Mouse (Mus musculus) embryonic facial prominence, embryonic 13.5 days (tissue): ENCODE measurements at regions not wholly inside any gene's neighbourhood (a gene's known extent, or its start where the extent isn't known, plus 50 kb on each side); places are given as distances from the start of the nearest gene placed in this dataset.
A peak's percentile ranks its signal among the peaks of the same experiment; 100 is the strongest.

Experiments
- ATAC-seq: fragments of 200-750 bp; cut with Nextera tagmentation; 2 replicates; pipeline ENCODE4 v1.8.0; 2017; ENCODE audit warnings: low read depth; ENCODE audit not compliant: insufficient number of reproducible peaks, insufficient read depth, low FRiP score, low TSS enrichment
- H3K27ac ChIP-seq: fragments of 300-500 bp; sonication (generic); 2 replicates; pipeline ENCODE4 v1.5.1; 2015; ENCODE audit warnings: moderate library complexity, mild to moderate bottlenecking, inconsistent platforms
- H3K27me3 ChIP-seq: fragments of 300-500 bp; sonication (generic); 2 replicates; pipeline ENCODE4 v1.6.1; 2015; ENCODE audit warnings: mild to moderate bottlenecking, inconsistent platforms
- H3K36me3 ChIP-seq: fragments of 300-500 bp; sonication (generic); 2 replicates; pipeline ENCODE4 v1.6.1; 2015; ENCODE audit warnings: mild to moderate bottlenecking, inconsistent platforms
- H3K4me1 ChIP-seq: fragments of 300-500 bp; sonication (generic); 2 replicates; pipeline ENCODE4 v1.6.1; 2015; ENCODE audit warnings: inconsistent platforms
- H3K4me2 ChIP-seq: fragments of 300-500 bp; sonication (generic); 2 replicates; pipeline ENCODE4 v1.6.1; 2015; ENCODE audit warnings: moderate library complexity, mild to moderate bottlenecking, inconsistent platforms
- H3K4me3 ChIP-seq: fragments of 300-500 bp; sonication (generic); 2 replicates; pipeline ENCODE4 v1.5.1; 2015; ENCODE audit warnings: mild to moderate bottlenecking, inconsistent platforms
- H3K9ac ChIP-seq: fragments of 300-500 bp; sonication (generic); 2 replicates; pipeline ENCODE4 v1.6.1; 2015; ENCODE audit warnings: mild to moderate bottlenecking, inconsistent platforms
- H3K9me3 ChIP-seq: fragments of 300-500 bp; sonication (generic); 2 replicates; pipeline ENCODE4 v1.6.1; 2016; ENCODE audit warnings: inconsistent platforms
- WGBS: fragments of 180-500 bp; shearing (Covaris S2); methylation state at CpG from one replicate; pipeline ENCODE4 v1.1.7; 2015; ENCODE audit warnings: mixed read lengths; 5-methylcytosine and 5-hydroxymethylcytosine counted together

DNA sequence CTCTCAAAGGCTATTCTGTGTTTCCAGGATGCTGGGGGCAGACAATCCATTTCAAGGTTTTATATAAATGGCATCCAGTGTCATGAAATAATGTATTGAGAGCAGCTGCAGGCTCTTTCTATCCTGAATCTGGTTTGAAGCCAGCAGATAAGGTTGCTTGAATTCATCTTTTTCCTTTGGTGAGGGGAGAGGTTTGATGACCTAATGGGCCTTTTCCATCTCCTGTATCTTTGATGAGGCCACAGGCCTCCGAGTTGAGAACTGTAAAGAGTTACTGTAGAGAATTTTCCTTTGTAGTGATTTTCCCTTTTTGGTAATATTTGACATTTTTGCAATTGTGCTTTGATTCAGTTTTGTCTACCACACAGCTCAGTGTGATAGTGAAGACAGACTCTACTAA lies 458.8 kb upstream of the 1700008P02Rik start:
- ATAC-seq = no peak
- Histone ChIP-seq H3K9ac (no peak overlapping the region), H3K27me3 (no peaks in the 10 kb centered on the region), H3K36me3 (no peaks in the 10 kb centered on the region), H3K9me3 (no peaks in the 10 kb centered on the region), H3K4me2 (no peak overlapping the region), H3K4me1 (no peaks in the 10 kb centered on the region), H3K4me3 (no peak overlapping the region), H3K27ac (no peak overlapping the region)
- 73% methylated on average over 1 of the region's 1 CpGs for WGBS

DNA sequence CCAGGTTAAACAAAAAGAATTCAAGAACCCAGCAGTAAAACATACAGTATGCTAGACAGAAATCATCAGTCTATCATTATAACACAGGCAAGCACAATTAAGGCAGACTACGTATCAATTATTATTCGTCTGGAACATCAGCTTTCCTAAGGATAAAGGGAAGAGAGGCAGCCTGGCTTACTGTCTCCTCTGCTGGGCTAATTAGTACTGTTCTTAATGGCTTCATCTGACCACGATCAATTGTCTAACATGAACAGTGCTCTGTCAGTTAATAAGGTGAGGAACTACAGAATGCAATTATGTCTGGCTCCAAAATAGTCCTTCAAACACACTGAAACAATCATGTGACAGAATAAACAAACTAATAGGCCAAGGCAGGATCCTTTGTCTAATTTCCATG lies 456.6 kb upstream of the 1700008P02Rik start:
- H3K9ac ChIP-seq = no peak overlapping the region
- no peaks in the 10 kb centered on the region for H3K36me3 ChIP-seq
- no peak overlapping the region for H3K4me2 ChIP-seq
- H3K9me3 ChIP-seq = no peaks in the 10 kb centered on the region
- no peak overlapping the region for H3K4me3 ChIP-seq
- no peaks in the 10 kb centered on the region for H3K27me3 ChIP-seq
- no peak for ATAC-seq
- WGBS = 69% methylated on average over 3 of the region's 3 CpGs
- H3K27ac ChIP-seq = no peak overlapping the region
- no peaks in the 10 kb centered on the region for H3K4me1 ChIP-seq

DNA sequence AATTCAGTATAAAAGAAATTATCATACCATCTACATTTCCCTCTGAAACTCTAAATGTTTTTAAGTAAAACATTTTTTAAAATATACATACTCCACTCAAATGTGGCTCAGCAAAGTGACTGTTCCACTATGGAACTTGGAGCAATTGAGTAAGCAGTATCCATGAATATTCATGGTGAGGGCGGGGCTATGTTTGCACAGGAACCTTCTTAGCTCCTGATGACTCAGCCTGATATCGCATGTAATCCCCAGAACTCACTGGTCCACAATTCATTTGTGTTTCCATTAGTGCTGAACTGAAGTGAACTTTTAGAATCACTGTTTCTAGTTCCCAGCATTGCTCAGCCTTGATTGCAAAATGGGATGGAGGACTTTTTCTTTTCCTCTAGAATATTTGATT lies 454.2 kb upstream of the 1700008P02Rik start:
- H3K4me1 ChIP-seq = no peaks in the 10 kb centered on the region
- H3K9ac ChIP-seq = no peak overlapping the region
- no peaks in the 10 kb centered on the region for H3K27me3 ChIP-seq
- H3K4me2 ChIP-seq = no peak overlapping the region
- no peak for ATAC-seq
- no peaks in the 10 kb centered on the region for H3K36me3 ChIP-seq
- no peak overlapping the region for H3K27ac ChIP-seq
- no peaks in the 10 kb centered on the region for H3K9me3 ChIP-seq
- no peak overlapping the region for H3K4me3 ChIP-seq
- WGBS = 65% methylated on average over 2 of the region's 2 CpGs

DNA sequence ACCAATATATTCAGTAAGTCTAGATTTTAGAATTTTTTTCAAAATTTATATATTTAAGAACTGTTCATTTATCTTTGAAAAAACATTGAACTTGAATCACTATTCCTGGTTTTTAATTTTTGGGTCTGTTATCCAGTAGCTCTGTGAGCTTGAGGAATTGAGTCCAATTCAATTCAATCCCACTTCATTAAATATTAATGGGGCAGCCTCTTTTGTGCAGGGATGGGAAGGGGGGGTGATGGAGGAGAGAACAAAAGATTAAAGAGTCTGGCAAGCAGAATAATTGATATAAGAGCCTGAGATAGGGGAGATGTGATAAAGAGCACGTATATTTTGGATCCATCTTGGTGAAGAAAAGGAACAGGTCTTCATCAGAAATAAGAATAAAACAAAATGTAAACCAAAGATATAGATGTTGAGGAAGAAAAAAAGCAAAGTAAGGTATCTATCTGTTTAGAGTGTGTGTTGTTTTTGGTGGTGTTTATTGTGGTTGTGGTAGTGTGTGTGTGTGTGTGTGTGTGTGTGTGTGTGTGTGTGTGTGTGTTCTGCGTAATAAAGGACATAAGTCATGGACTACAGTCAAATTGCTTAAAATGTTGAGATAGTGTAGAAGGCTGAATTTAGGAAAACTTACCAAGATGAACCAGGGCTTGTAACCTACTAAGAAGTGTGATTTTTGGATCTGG lies 421.3 kb upstream of the 1700008P02Rik start:
- 70% methylated on average over 2 of the region's 2 CpGs for WGBS
- Histone ChIP-seq H3K4me3 (no peak overlapping the region), H3K4me1 (no peaks in the 10 kb centered on the region), H3K4me2 (no peak overlapping the region), H3K36me3 (no peaks in the 10 kb centered on the region), H3K9ac (no peak overlapping the region), H3K27ac (no peak overlapping the region), H3K27me3 (no peaks in the 10 kb centered on the region), H3K9me3 (0 out of 2 replicates have a peak, but pooled peaks cover 3% of the 10 kb centered on the region)
- no peak for ATAC-seq

DNA sequence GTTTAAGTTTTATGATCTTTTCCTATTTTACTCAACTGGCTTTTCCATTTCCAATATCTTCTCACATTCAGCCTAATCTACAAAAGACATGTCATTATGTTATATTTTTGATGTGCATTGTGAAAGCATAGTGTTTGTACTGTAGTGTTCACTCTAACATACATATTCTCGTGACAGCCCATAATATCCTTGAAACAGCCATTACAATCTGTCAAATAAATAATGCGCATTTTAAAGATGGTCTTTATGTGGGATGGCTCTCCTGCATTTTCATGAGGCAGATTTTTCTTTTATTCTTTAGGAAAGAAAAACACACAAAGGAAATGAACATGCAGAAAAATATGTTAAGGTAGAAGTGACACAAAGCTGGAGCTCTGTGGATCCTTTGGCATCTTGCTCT lies 415.6 kb upstream of the 1700008P02Rik start:
- H3K9ac ChIP-seq = no peak overlapping the region
- 72% methylated on average over 2 of the region's 2 CpGs for WGBS
- H3K4me2 ChIP-seq = no peak overlapping the region
- no peak for ATAC-seq
- H3K27ac ChIP-seq = no peak overlapping the region
- H3K9me3 ChIP-seq = 0 out of 2 replicates have a peak, but pooled peaks cover 3% of the 10 kb centered on the region
- no peaks in the 10 kb centered on the region for H3K4me1 ChIP-seq
- no peaks in the 10 kb centered on the region for H3K27me3 ChIP-seq
- no peak overlapping the region for H3K4me3 ChIP-seq
- no peaks in the 10 kb centered on the region for H3K36me3 ChIP-seq

DNA sequence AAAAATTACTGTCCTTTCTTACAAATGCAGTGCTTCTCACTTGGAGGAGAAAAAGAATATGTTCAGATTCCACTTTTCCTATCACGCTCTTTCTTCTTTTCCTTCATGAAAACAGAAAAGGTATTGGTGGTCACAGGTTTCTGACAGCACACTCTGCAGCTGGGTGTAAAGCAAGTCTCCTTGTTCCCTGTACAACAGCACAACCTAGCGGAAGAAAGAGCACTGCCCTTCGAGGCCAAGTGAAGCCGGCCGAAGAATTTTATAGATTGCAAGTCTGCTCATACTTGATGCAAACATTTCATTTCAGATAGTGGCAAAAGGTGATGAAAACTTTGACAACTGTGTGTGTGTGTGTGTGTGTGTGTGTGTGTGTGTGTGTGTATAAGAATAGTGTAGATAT lies 407.6 kb upstream of the 1700008P02Rik start:
- Histone ChIP-seq H3K9ac (no peak overlapping the region), H3K9me3 (no peaks in the 10 kb centered on the region), H3K36me3 (no peaks in the 10 kb centered on the region), H3K4me3 (no peak overlapping the region), H3K27ac (no peak overlapping the region), H3K4me1 (no peaks in the 10 kb centered on the region), H3K27me3 (no peaks in the 10 kb centered on the region), H3K4me2 (peak overlapping the region; percentile 40)
- ATAC-seq = no peak
- WGBS = 24% methylated on average over 5 of the region's 5 CpGs

DNA sequence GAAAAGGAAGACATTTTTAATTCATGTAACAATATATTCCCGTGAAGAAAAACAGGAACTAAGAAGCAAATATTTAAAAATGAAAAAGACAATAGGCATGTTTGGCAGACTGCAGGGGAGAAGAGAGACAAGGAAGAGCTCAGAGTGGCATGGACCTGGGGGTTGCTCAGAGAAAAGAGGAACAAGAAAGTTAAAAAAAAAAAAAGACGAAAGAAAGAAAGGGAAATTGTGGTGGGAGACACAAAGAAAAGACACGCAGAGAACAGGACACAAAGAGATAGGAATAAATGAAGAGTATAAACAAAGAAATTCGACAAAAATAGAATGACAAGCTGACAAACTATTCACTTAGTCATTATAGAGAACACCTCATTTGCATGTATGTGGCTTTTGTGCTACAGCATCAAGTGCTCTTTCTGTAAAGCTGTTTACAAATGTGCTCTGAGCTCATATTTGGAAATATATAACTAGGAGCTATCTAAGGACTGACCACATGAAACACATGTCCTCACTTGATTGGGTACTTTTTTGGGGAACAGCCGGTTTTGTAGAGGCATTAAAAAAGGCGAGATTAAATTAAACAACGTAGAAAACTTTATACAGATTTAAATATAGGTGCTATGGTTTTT lies 394.2 kb upstream of the 1700008P02Rik start:
- no peak for ATAC-seq
- H3K36me3 ChIP-seq = no peaks in the 10 kb centered on the region
- peaks cover 4% of the 10 kb centered on the region; the same call in 1 of the 2 replicates for H3K4me1 ChIP-seq
- no peak overlapping the region for H3K27ac ChIP-seq
- H3K4me2 ChIP-seq = no peak overlapping the region
- 58% methylated on average over 7 of the region's 7 CpGs for WGBS
- H3K4me3 ChIP-seq = no peak overlapping the region
- H3K27me3 ChIP-seq = no peaks in the 10 kb centered on the region
- no peak overlapping the region for H3K9ac ChIP-seq
- no peaks in the 10 kb centered on the region for H3K9me3 ChIP-seq

DNA sequence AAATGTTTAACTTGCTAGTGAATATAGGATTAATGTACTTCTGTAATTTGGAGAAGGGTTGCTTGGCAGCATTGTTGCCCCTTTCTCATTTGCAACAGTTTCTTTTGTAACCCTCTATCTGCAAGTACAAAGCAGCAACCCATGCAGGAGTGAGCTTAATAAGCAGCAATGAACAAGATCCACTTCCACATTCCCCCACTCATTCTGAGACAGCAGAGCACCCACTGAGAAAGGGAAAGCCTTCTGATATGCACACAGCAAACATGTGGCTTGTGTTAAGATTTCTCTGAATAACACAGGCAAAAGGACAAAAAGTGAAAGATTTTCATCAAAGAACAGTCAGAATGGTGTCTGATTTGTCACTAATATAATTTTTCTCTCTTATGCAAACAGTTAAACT lies 393.3 kb upstream of the 1700008P02Rik start:
- no peaks in the 10 kb centered on the region for H3K27me3 ChIP-seq
- no peak overlapping the region for H3K4me2 ChIP-seq
- H3K36me3 ChIP-seq = no peaks in the 10 kb centered on the region
- H3K4me1 ChIP-seq = peaks cover 8% of the 10 kb centered on the region
- no peak overlapping the region for H3K4me3 ChIP-seq
- no peak overlapping the region for H3K9ac ChIP-seq
- no peak for ATAC-seq
- no peaks in the 10 kb centered on the region for H3K9me3 ChIP-seq
- H3K27ac ChIP-seq = no peak overlapping the region

DNA sequence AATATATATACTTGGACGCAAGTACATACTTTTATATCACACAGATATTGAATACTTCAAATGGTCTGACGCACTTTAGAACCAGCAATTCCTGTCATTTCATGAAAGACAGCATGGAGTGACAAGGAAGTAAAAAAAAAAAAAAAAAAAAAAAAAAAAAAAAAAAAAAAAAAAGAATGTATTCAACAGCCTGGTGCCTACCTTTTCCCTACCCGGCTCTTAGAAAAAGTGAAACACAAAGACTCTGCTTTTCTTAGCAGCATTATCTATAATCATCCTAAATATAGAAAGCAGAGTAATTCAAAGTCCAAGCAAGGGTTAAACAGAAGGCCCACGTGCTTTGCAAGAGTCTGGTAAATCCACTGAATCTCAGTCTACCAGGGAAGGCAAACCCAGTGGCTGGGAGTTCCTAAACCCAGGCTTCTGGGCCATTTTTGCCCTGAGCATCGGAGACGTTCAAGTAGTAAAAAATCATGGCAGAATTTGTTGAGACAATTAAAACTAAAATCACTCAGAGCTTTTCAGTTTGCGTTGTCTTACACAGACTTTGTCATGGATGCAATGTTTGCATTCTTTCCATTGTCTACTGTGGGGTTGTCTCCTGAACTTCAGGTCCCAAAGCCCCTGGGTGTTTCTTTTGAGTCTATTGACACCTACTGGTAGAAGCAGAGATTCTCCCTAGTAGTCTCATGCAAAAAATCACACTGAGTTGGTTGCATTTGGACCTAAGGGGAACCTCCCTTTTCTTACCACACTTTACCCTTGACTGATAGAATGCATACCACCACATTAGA lies 390.2 kb upstream of the 1700008P02Rik start:
- no peaks in the 10 kb centered on the region for H3K27me3 ChIP-seq
- peak overlapping the region; percentile 30 for H3K27ac ChIP-seq
- H3K4me2 ChIP-seq = no peak overlapping the region
- no peaks in the 10 kb centered on the region for H3K36me3 ChIP-seq
- ATAC-seq = no peak
- H3K4me3 ChIP-seq = no peak overlapping the region
- H3K9me3 ChIP-seq = no peaks in the 10 kb centered on the region
- H3K9ac ChIP-seq = no peak overlapping the region
- WGBS = 35% methylated on average over 7 of the region's 7 CpGs
- H3K4me1 ChIP-seq = peaks cover 16% of the 10 kb centered on the region

DNA sequence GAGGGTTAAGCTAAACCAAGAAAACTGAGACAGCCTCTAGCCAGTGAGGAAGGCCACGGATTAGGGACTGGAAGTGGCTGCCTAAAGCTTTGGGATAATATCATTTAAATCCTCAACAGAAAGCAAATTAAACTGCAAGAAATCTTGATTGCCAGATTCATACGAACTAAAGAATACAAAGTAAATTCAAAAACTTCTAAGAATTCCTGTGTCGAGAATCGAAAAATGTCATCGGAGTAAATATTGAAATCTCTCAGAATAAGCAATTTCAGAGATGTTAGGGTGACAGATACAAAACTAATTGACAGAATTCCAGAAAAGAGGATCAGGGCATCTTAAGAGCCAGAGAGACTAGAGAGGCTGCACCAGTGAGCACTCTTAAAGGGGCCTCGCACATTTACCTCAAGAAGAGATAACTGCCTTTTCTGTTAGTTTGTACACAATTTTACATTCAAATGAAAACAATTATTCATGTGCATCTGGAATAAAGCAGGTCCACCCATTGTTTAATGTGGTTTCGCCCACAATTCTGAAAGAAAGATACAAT lies 388.5 kb upstream of the 1700008P02Rik start:
- Histone ChIP-seq H3K4me1 (peaks cover 16% of the 10 kb centered on the region), H3K4me3 (no peak overlapping the region), H3K36me3 (no peaks in the 10 kb centered on the region), H3K9ac (no peak overlapping the region), H3K4me2 (no peak overlapping the region), H3K27ac (no peak overlapping the region), H3K27me3 (no peaks in the 10 kb centered on the region), H3K9me3 (no peaks in the 10 kb centered on the region)
- no peak for ATAC-seq
- WGBS = 58% methylated on average over 7 of the region's 7 CpGs

DNA sequence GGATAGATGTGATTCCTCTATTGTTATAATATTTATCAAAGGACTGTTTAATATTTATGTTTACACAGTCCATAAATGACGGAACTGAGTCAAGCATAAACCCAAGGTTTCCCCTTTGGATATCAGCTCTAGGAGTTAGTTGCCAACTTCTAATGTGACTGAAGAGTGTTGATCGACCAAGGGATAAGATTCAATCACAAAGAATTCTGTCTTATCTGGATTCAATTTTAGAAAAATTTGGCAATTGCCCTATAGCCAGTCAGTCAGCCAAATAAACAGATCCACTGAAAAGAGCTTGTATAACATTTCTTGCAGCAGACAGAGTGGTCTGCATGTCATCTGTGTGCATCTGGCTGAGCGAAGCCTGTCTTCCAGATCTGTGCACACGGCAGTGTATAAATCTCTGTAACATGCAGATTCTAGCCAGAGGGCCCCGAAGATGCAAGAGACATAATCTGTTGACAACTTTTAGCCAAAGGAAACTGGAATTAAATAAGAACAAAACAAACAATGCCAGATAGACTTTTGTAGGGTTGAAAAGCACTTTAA lies 387.6 kb upstream of the 1700008P02Rik start:
- no peak for ATAC-seq
- Histone ChIP-seq H3K4me3 (no peak overlapping the region), H3K4me1 (peaks cover 13% of the 10 kb centered on the region), H3K36me3 (no peaks in the 10 kb centered on the region), H3K9me3 (no peaks in the 10 kb centered on the region), H3K27me3 (no peaks in the 10 kb centered on the region), H3K9ac (no peak overlapping the region), H3K4me2 (no peak overlapping the region), H3K27ac (peak overlapping the region; percentile 39)
- WGBS = 24% methylated on average over 5 of the region's 5 CpGs
